Mouse (Mus musculus): ENCODE results near the gene Cfap300. TPM values are rescaled to one million over a fixed set of nuclear protein-coding genes. Genes with fewer than 3 reads are reported as not detected.

Gene Cfap300
- total RNA-seq (2012; rRNA removed) (not detected in 2 replicates), polyA plus RNA-seq (2012; ENCODE audit: insufficient read depth in 1 of 2, insufficient read length in 2 of 2, low read depth in 1 of 2, low replicate concordance in 2 of 2, missing spikeins in 1 of 2) (not detected)

DNA sequence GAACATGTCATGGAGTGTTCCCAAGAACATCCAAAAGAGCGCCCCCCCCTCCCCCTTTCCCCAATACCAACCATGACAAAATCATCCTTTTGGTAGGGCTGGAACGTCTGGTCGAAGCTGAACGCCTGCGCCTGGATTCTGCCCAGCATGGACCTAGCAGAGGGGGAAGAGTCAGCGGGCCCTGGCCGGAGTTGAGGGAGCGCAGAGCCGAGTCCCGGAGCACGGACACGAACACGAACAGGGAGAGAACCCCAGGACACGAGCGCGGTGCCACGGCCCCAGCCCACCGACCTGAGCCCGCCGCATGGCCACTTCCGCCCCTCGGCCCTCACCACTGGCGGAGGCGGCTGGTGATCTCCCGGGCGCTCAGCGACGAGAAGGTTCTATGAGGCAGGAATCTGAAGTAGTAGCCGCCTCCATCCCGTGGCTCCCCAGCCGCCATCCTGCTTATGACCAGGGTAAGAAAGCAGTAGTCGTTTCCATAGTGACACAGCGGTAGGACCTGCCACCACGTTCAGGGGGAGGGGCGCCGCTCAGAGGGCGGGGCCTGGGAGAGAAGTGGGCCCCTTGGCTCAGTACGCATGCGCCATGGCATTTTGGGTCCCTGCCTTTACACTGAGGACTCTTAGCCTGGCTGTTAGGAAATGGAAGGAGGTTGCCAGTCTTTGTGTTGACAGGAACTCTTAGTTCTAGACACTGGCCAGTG is at the start of gene Cfap300:
Gene Cfap300 (minus strand): TSS at position 486 of the 706 bp plus-strand sequence.
- Histone ChIP-seq H3K4me1 (ENCODE audit: control insufficient read depth in 1 of 2, insufficient read depth in 2 of 2, low read length in 2 of 2) (no peaks in the 10 kb centered on the region), H3K4me3 (ENCODE audit: control insufficient read depth in 1 of 2, insufficient read depth in 1 of 2, low read depth in 2 of 2, low read length in 2 of 2) (no peak within 1 kb of the TSS), H3K27me3 (ENCODE audit: control insufficient read depth in 1 of 2, insufficient read depth in 2 of 2, low read length in 2 of 2) (no peaks in the 10 kb centered on the region), H3K27ac (ENCODE audit: control insufficient read depth, low read depth, low read length) (no peak within 1 kb of the TSS), H3K9ac (ENCODE audit: control insufficient read depth, low read depth, low read length, poor library complexity, severe bottlenecking) (no peak within 1 kb of the TSS), H3K79me2 (ENCODE audit: control insufficient read depth, insufficient read depth, low read length, poor library complexity) (no peaks in the 10 kb centered on the region), H3K9me3 (replicated peaks; ENCODE audit: insufficient read depth, low read length) (no peaks in the 10 kb centered on the region), H3K36me3 (ENCODE audit: control insufficient read depth in 1 of 2, insufficient read depth in 2 of 2, low read length in 2 of 2) (no peaks in the 10 kb centered on the region)
- TF ChIP-seq MYB (IDR thresholded peaks at IDR 0.05; ENCODE audit: low read depth, low read length) (no peak), JUND (IDR thresholded peaks at IDR 0.05; ENCODE audit: low read depth, low read length) (no peak), RCOR1 (IDR thresholded peaks at IDR 0.05; ENCODE audit: low read depth, low read length) (no peak), E2F4 (IDR thresholded peaks at IDR 0.05; ENCODE audit: borderline replicate concordance, low read depth, low read length) (no peak), USF2 (IDR thresholded peaks at IDR 0.05; ENCODE audit: borderline replicate concordance in 1 of 2, insufficient read depth in 1 of 2, low read depth in 1 of 2, low read length in 2 of 2) (no peak), ZMIZ1 (IDR thresholded peaks at IDR 0.05; ENCODE audit: low read depth, low read length) (no peak), MEF2A (IDR thresholded peaks at IDR 0.05; ENCODE audit: extremely low read depth, insufficient replicate concordance, low read depth, low read length, poor library complexity, severe bottlenecking) (no peak), MYC (IDR thresholded peaks at IDR 0.05; ENCODE audit: low read depth, low read length) (no peak), POLR2A (IDR thresholded peaks at IDR 0.05; ENCODE audit: control insufficient read depth in 1 of 2, insufficient read depth in 1 of 2, low read depth in 1 of 2, low read length in 2 of 2, poor library complexity in 1 of 2) (no peak), POLR2AphosphoS5 (IDR thresholded peaks at IDR 0.05; ENCODE audit: borderline replicate concordance, low read depth, low read length) (no peak), POLR2AphosphoS2 (IDR thresholded peaks at IDR 0.05; ENCODE audit: low read length) (no peak), CHD1 (IDR thresholded peaks at IDR 0.05; ENCODE audit: low read depth, low read length) (no peak), HCFC1 (IDR thresholded peaks at IDR 0.05; ENCODE audit: low read depth, low read length) (no peak), CTCF (IDR thresholded peaks at IDR 0.05 in 2 of 3, conservative IDR thresholded peaks at IDR 0.05 in 1 of 3; ENCODE audit: control insufficient read depth in 1 of 3, insufficient read depth in 1 of 3, low read depth in 2 of 3, low read length in 3 of 3, poor library complexity in 1 of 3, severe bottlenecking in 1 of 3) (no peak), MAFK (IDR thresholded peaks at IDR 0.05; ENCODE audit: borderline replicate concordance, low read depth, low read length) (no peak)
- no peak for DNase-seq (ENCODE audit: low read depth, low spot score)

DNA sequence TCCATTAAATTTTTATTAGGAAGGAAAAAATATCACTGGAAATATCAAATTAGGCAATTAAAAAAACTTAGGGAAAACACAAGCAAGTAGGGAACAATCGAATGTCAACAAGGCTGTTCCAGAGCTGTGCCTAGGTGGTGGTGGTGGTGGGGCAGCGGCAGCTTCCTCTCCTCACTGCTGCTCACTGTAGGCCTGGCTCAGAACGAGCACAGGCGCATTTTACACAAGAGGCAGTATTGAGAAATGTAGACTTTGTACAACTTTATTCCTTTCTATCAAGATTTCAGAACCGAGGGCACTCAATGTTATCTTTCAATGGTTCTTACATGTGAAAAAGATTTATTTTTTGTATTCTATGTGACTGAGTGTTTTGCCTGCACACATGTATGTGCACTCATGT is 36.3 kb upstream of the Cfap300 start:
- Histone ChIP-seq H3K4me1 (ENCODE audit: control insufficient read depth in 1 of 2, insufficient read depth in 2 of 2, low read length in 2 of 2) (no peaks in the 10 kb centered on the region), H3K27ac (ENCODE audit: control insufficient read depth, low read depth, low read length) (no peak overlapping the region), H3K79me2 (ENCODE audit: control insufficient read depth, insufficient read depth, low read length, poor library complexity) (no peaks in the 10 kb centered on the region), H3K27me3 (ENCODE audit: control insufficient read depth in 1 of 2, insufficient read depth in 2 of 2, low read length in 2 of 2) (no peaks in the 10 kb centered on the region), H3K4me3 (ENCODE audit: control insufficient read depth in 1 of 2, insufficient read depth in 1 of 2, low read depth in 2 of 2, low read length in 2 of 2) (no peak overlapping the region), H3K36me3 (ENCODE audit: control insufficient read depth in 1 of 2, insufficient read depth in 2 of 2, low read length in 2 of 2) (no peaks in the 10 kb centered on the region), H3K9me3 (replicated peaks; ENCODE audit: insufficient read depth, low read length) (no peaks in the 10 kb centered on the region), H3K9ac (ENCODE audit: control insufficient read depth, low read depth, low read length, poor library complexity, severe bottlenecking) (no peak overlapping the region)
- DNase-seq (ENCODE audit: low read depth, low spot score), result no peak
- no peak for TF ChIP-seq MYC (IDR thresholded peaks at IDR 0.05; ENCODE audit: low read depth, low read length)
- no peak for TF ChIP-seq POLR2AphosphoS2 (IDR thresholded peaks at IDR 0.05; ENCODE audit: low read length)
- no peak for TF ChIP-seq TBP (IDR thresholded peaks at IDR 0.05; ENCODE audit: low read depth, low read length)
- no peak for TF ChIP-seq NELFE (IDR thresholded peaks at IDR 0.05; ENCODE audit: low read depth, low read length)
- TF ChIP-seq CHD1 (IDR thresholded peaks at IDR 0.05; ENCODE audit: low read depth, low read length), result no peak
- TF ChIP-seq ELF1 (IDR thresholded peaks at IDR 0.05; ENCODE audit: low read depth, low read length), result no peak
- TF ChIP-seq MAZ (IDR thresholded peaks at IDR 0.05; ENCODE audit: low read depth, low read length), result no peak
- TF ChIP-seq NRF1 (IDR thresholded peaks at IDR 0.05; ENCODE audit: insufficient read depth, low read depth, low read length, poor library complexity, severe bottlenecking), result no peak
- TF ChIP-seq USF1 (IDR thresholded peaks at IDR 0.05; ENCODE audit: low read depth, low read length), result no peak
- no peak for TF ChIP-seq UBTF (IDR thresholded peaks at IDR 0.05; ENCODE audit: borderline replicate concordance, insufficient read depth, low read depth, low read length)
